ENCODE assay signal across 8 mouse cellular contexts in the genomic region with DNA sequence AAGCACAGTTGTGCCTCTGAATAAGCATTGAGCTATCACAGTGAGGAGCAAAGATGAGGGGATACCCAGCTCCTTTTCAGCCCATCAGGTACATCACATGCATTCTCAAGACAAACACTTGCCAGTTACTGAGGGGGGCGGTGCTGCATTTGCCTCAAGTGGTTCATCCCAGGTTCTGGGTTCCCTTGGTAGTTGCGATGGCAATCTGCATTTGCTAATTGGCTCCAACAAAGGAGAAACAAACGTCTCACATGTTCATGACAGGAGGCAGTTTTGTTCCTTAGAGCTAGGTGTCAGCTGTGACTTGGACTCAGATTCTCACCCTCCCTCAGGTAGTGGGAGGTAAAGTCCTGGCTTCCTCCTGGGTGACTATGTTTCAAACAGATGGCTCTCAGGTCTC.
"Had no signal": no experiment of that assay in that cellular context is flagged by ENCODE, and none has a peak within 500 bp of the region (broad histone marks: within the 10 kb centered on the region; RNA-seq: fewer than 3 reads in every experiment).

No protein-coding gene starts in this region.

- DNase-seq: kidney, postnatal 25 days; layer of hippocampus, adult 9-11 months; liver, postnatal 0 days; lung, embryonic 14.5 days; right cerebral cortex, adult 18-20 months; right cerebral cortex, postnatal 14 days; right cerebral cortex, postnatal 4 days; thymus, postnatal 25 days had no signal
